13 mouse cellular contexts compared by ENCODE assay signal in the genomic region with DNA sequence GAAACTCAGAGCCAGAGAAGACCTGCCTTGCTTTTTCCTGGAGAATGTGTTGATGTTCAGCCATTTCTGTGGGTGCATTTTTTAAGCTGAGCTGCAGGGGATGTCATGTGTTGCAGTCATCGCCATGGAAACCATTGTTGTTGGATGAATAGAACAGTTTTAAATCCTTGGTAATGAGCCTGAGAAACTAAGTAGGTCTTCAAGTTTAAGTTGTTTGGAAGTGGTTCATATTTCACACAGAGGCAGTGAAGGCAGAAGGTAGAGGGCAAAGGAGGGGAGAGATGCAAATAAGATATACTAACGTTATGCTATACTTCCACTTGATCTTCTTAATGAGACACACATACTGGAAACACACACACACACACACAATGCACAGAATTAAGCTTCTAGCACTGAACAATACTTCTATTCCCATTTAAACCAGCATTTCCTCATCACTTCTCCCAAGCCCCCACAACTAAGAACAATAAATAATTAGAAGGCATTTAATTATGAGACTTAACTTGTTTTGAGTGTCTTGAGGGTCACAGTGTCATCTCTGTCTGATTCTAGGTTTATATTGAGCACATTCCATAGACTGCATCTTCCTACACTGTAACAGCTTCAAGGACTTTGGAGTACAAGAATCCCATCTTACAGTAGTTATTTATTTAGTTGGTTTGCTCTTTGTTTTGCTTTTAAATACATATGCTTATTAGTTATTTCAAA.
DNase-seq lines count a peak whose midpoint lies in the region; ATAC-seq lines count a peak whose summit lies in the region.
"Had no signal": no experiment of that assay in that cellular context is flagged by ENCODE, and none has a peak within 500 bp of the region (broad histone marks: within the 10 kb centered on the region; RNA-seq: fewer than 3 reads in every experiment).

No protein-coding gene starts in this region.

- H3K4me1 ChIP-seq in neural tube, embryonic 11.5 days (ENCODE audit: control insufficient read depth, insufficient read depth, low read length): peaks cover 4% of the 10 kb centered on the region
- peaks cover 10% of the 10 kb centered on the region for H3K4me1 ChIP-seq in forebrain, embryonic 11.5 days (replicated peaks; ENCODE audit: control insufficient read depth, insufficient read depth, low read length)
- H3K4me1 ChIP-seq in heart, embryonic 12.5 days (replicated peaks): no peaks in the 10 kb centered on the region
- no peaks in the 10 kb centered on the region for H3K4me1 ChIP-seq in intestine, embryonic 16.5 days (ENCODE audit: control insufficient read depth, insufficient read depth, low read length)
- H3K4me1 ChIP-seq: heart, embryonic 10.5 days; liver, embryonic 13.5 days; stomach, embryonic 15.5 days had no signal

- peak; percentile 38 for DNase-seq in neural tube, embryonic 11.5 days (ENCODE audit: low spot score)
- no peak for DNase-seq in neural tube, embryonic 10.5 days (ENCODE audit: extremely low spot score, low spot score)
- peak; percentile 69 for DNase-seq in forebrain, embryonic 11.5 days (ENCODE audit: low spot score)
- peak; percentile 51 to 66 for DNase-seq in left cerebral cortex, postnatal 14 days (ENCODE audit: low spot score in 2 of 2)
- peak; percentile 8 for DNase-seq in retina, postnatal 7 days (ENCODE audit: low read depth, low spot score)
- no peak for DNase-seq in lung, postnatal 10 days
- DNase-seq: kidney, adult 9 months; liver, embryonic 13.5 days had no signal

- H3K36me3 ChIP-seq in neural tube, embryonic 11.5 days (ENCODE audit: control insufficient read depth, insufficient read depth, low read length): no peaks in the 10 kb centered on the region
- H3K36me3 ChIP-seq in forebrain, embryonic 11.5 days (ENCODE audit: control insufficient read depth, insufficient read depth, low read length): no peaks in the 10 kb centered on the region
- no peaks in the 10 kb centered on the region for H3K36me3 ChIP-seq in heart, embryonic 12.5 days
- no peaks in the 10 kb centered on the region for H3K36me3 ChIP-seq in intestine, embryonic 16.5 days (ENCODE audit: control insufficient read depth, insufficient read depth, low read length)
- H3K36me3 ChIP-seq: heart, embryonic 10.5 days; liver, embryonic 13.5 days; stomach, embryonic 15.5 days had no signal

- WGBS in neural tube, embryonic 11.5 days: 21% methylated on average over 2 of the region's 2 CpGs
- 7% methylated on average over 2 of the region's 2 CpGs for WGBS in forebrain, embryonic 11.5 days
- 69% methylated on average over 2 of the region's 2 CpGs for WGBS in heart, embryonic 12.5 days
- WGBS in intestine, embryonic 16.5 days: 29% methylated on average over 2 of the region's 2 CpGs

- no peak overlapping the region for H3K27ac ChIP-seq in neural tube, embryonic 11.5 days (ENCODE audit: low read depth, low read length)
- peak overlapping the region; percentile 33; the same call in 1 of the 2 replicates for H3K27ac ChIP-seq in forebrain, embryonic 11.5 days (ENCODE audit: low read depth, low read length)
- H3K27ac ChIP-seq in heart, embryonic 12.5 days (ENCODE audit: poor library complexity, severe bottlenecking): no peak overlapping the region
- H3K27ac ChIP-seq in intestine, embryonic 16.5 days (ENCODE audit: low read length): no peak overlapping the region
- H3K27ac ChIP-seq: heart, embryonic 10.5 days; liver, embryonic 13.5 days; stomach, embryonic 15.5 days had no signal

- H3K27me3 ChIP-seq in neural tube, embryonic 11.5 days (ENCODE audit: control insufficient read depth, insufficient read depth, low read length): no peaks in the 10 kb centered on the region
- H3K27me3 ChIP-seq in forebrain, embryonic 11.5 days (ENCODE audit: control insufficient read depth, insufficient read depth, low read length): no peaks in the 10 kb centered on the region
- H3K27me3 ChIP-seq in heart, embryonic 12.5 days (replicated peaks): no peaks in the 10 kb centered on the region
- H3K27me3 ChIP-seq in intestine, embryonic 16.5 days (replicated peaks; ENCODE audit: control insufficient read depth, insufficient read depth, low read length): no peaks in the 10 kb centered on the region
- H3K27me3 ChIP-seq: liver, embryonic 13.5 days; stomach, embryonic 15.5 days had no signal

- H3K4me3 ChIP-seq in neural tube, embryonic 11.5 days (ENCODE audit: low read depth, low read length): no peak overlapping the region
- H3K4me3 ChIP-seq in forebrain, embryonic 11.5 days (ENCODE audit: low read depth, low read length): no peak overlapping the region
- no peak overlapping the region for H3K4me3 ChIP-seq in heart, embryonic 12.5 days
- no peak overlapping the region for H3K4me3 ChIP-seq in intestine, embryonic 16.5 days (ENCODE audit: low read length)
- H3K4me3 ChIP-seq: heart, embryonic 10.5 days; liver, embryonic 13.5 days; myocyte; stomach, embryonic 15.5 days had no signal

- no peak overlapping the region for H3K4me2 ChIP-seq in neural tube, embryonic 11.5 days (ENCODE audit: low read depth)
- peak overlapping the region; percentile 6; the same call in 1 of the 2 replicates for H3K4me2 ChIP-seq in forebrain, embryonic 11.5 days (ENCODE audit: low read depth, low read length, severe bottlenecking)
- no peak overlapping the region for H3K4me2 ChIP-seq in heart, embryonic 12.5 days
- H3K4me2 ChIP-seq in intestine, embryonic 16.5 days (ENCODE audit: low read depth, low read length): no peak overlapping the region
- H3K4me2 ChIP-seq: liver, embryonic 13.5 days; stomach, embryonic 15.5 days had no signal

- H3K9me3 ChIP-seq in neural tube, embryonic 11.5 days (ENCODE audit: control insufficient read depth, low read length): no peaks in the 10 kb centered on the region
- H3K9me3 ChIP-seq in forebrain, embryonic 11.5 days (ENCODE audit: control insufficient read depth, low read length): no peaks in the 10 kb centered on the region
- H3K9me3 ChIP-seq in heart, embryonic 12.5 days (replicated peaks): no peaks in the 10 kb centered on the region
- H3K9me3 ChIP-seq in intestine, embryonic 16.5 days (ENCODE audit: control insufficient read depth, low read length): no peaks in the 10 kb centered on the region
- H3K9me3 ChIP-seq: heart, embryonic 10.5 days; liver, embryonic 13.5 days; stomach, embryonic 15.5 days had no signal

- no peak overlapping the region for H3K9ac ChIP-seq in neural tube, embryonic 11.5 days (ENCODE audit: low read length)
- no peak overlapping the region for H3K9ac ChIP-seq in forebrain, embryonic 11.5 days (ENCODE audit: low read length)
- H3K9ac ChIP-seq in heart, embryonic 12.5 days: no peak overlapping the region
- H3K9ac ChIP-seq in intestine, embryonic 16.5 days (ENCODE audit: low read depth, low read length): no peak overlapping the region
- H3K9ac ChIP-seq: liver, embryonic 13.5 days; stomach, embryonic 15.5 days had no signal

- ATAC-seq in neural tube, embryonic 11.5 days (ENCODE audit: insufficient read depth, low FRiP score, low TSS enrichment): peak; percentile 82
- ATAC-seq in forebrain, embryonic 11.5 days (replicated peaks; ENCODE audit: low FRiP score): peak; percentile 87
- ATAC-seq in heart, embryonic 12.5 days (ENCODE audit: insufficient number of reproducible peaks, low FRiP score): no peak
- ATAC-seq in intestine, embryonic 16.5 days: no peak

- intact Hi-C loops in left cerebral cortex, postnatal 14 days (cut with DNase I): no loop called here

Comparison
In these comparisons a context has a peak if more than half of its experiments do, and no peak if none do; other contexts are left out.
1. DNase-seq: peak in neural tube, embryonic 11.5 days (single experiment), forebrain, embryonic 11.5 days (single experiment), left cerebral cortex, postnatal 14 days (2 of 2) and retina, postnatal 7 days (single experiment); none in neural tube, embryonic 10.5 days (single experiment) and lung, postnatal 10 days (single experiment).
2. ATAC-seq: peak in neural tube, embryonic 11.5 days (single experiment) and forebrain, embryonic 11.5 days (single experiment); none in heart, embryonic 12.5 days (single experiment) and intestine, embryonic 16.5 days (single experiment).